Mouse (Mus musculus) C2C12 (cell line): ENCODE measurements at regions not wholly inside any gene's neighbourhood (a gene's known extent, or its start where the extent isn't known, plus 50 kb on each side); places are given as distances from the start of the nearest gene placed in this dataset.

Experiments used
- CEBPB ChIP-seq: IDR thresholded peaks from one replicate; pipeline ENCODE4 v1.6.1; 2011; ENCODE audit warnings: low read depth, mild to moderate bottlenecking, control low read depth, moderate library complexity
- CTCF ChIP-seq: IDR thresholded peaks from one replicate; pipeline ENCODE4 v1.5.1; 2011; ENCODE audit not compliant: control insufficient read depth, insufficient read depth, insufficient read length
- MAX ChIP-seq: IDR thresholded peaks from one replicate; pipeline ENCODE4 v1.6.1; 2011; ENCODE audit warnings: mild to moderate bottlenecking, control low read depth
- MYOD1 ChIP-seq: IDR thresholded peaks from one replicate; pipeline ENCODE4 v1.6.1; 2011; ENCODE audit warnings: low read depth; ENCODE audit not compliant: control insufficient read depth, insufficient read length
- USF1 ChIP-seq: IDR thresholded peaks from one replicate; pipeline ENCODE4 v1.6.1; 2011; ENCODE audit warnings: low read depth, mild to moderate bottlenecking, control low read depth, moderate library complexity

- TF ChIP-seq CTCF (no peak), USF1 (no peak), MAX (no peak), MYOD1 (no peak), CEBPB (no peak)
Observed at GRCm38 (mm10) chr6:52463369-52463768, 150.1 kb downstream of the Evx1 start.
